Mouse (Mus musculus): Measurements from ENCODE around the gene Gpr142. TPM values are rescaled to one million over a fixed set of nuclear protein-coding genes. Genes with fewer than 3 reads are reported as not detected.

Gpr142 gene
- polyA plus RNA-seq, 2 experiments from 2014 or later, result not detected

DNA sequence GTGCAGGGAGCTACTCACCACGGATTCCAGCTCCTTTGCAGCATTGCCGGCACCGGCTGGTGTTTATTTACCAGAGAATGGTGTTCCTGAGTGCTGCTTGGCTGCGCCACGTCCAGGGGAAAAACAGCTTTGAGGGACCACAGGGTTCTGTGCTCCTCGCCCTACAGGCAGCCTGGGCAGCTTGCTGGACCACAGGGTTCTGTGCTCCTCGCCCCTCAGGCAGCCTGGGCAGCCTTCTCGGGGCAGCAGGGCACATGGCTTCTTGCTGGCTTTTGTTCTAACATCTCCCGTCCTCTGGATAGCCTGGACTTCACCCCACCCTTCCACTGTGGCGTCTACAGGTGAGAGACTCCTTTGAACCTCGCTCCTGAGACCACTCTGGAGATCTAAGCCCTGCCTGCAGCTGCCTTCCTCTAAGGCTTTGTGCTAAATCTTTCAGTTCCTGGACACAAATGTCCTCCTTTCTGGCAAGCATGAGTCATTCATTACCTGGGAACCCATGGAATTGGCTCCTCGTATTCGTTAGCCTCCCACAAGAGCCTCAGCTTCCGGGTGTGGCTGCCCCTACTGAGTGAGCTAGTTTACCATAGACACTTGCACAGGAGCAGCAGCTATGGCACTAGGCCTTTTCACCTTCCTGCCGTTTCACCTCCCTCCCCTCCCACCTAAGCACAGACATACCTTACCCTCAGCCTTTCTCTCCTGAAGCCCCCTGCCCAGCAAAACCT is 4.0 kb downstream of the Gpr142 start:
- ATAC-seq, result no peak

- no peak for ATAC-seq
Measured at GRCm38 (mm10) chr11:114803990-114804389, 5.3 kb downstream of the Gpr142 start.

DNA sequence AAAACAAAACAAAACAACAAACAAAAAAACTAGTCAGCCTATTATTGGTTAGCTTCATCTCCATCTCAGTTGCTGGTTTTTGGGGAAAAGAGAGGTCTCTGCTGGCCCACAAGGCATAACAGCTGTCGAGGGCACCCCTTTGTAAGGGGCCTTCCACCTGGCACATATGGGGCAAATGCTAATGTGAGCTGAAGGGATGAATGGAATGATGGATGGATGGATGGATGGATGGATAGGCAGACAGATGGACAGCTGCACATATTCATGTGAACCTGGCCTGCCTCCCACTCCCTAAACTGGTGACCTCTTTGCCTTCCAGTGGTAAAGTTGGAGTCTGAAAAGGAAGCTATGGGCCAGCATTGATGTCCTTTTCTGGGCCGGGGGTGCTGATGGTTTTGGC is 8.3 kb downstream of the Gpr142 start:
- ATAC-seq, result no peak

DNA sequence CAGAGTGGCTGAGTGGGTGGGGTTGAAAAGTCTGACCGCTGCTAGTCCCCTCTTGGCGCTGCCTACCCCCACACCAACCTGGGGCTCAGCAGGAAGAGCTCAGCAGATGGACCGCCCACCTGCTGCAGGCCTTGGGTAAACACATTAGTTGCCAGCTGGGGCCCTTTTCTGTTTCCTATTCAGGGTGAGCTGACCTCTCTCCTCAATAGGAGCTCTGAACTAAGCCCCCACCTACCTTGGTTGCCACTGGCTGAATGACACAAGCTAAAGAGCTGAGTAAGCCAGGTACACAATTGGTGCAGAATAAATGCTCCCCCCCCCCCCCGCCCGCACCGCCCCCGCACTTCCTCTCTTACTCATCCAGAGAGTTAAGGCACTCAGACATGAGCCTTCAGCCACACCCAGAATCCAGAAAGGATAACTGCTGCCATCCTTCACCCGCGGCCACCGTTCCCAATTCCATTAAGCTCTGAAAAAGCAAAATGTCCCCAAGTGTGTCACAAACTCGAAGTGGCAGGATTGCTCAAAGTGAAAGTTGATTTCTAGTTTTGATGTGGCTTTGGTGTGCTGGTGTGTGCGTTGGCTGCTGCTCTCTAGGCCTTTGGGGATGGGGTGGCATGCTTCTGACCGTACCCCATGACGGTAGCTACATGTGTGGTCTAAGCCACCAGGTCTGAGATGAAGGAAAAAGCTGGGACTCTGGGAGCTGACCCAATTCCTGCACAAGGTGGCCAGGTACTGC is 9.1 kb downstream of the Gpr142 start:
- ATAC-seq, result peak; percentile 90

DNA sequence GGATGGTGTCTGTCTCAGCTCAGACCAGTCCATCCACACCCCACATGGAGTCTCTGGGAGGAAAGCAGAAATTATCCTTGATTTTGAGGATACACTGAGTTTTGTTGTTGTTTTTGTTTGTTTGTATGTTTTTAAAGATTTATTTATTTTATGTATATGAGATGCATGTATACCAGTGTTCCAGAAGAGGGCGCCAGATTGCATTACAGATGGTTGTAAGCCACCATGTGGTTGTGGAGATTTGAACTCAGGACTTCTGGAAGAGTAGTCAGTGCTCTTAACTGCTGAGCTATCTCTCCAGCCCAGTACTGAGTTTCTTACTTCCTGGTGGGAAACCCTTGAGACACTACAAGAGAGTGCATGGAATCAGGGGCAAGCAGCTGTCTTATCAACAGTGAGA is 10.6 kb downstream of the Gpr142 start:
- no peak for ATAC-seq

DNA sequence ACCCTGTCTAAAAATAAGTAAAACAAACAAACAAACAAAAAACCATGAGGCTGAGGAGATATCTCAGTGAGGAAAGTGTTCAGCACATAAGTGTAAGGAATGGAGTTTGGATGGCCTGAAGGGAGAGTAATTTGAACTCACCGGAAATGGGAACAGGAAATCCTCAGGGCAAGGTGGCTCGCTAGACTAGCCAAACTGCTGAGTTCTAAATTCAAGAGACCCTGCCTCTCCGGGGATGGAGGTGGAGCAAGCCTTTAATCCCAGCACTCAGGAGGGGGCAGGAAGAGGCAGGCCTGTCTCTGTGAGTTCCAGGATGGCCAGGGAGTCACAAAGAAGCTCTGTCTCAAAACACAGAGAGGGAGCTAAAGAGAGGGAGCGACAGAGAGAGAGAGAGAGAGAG is 11.6 kb downstream of the Gpr142 start:
- ATAC-seq, result no peak

- ATAC-seq, result peak; percentile 42
Measured at GRCm38 (mm10) chr11:114812731-114813240, 14.1 kb downstream of the Gpr142 start.

GRCm38 (mm10) chr11:114814873-114815592 is 16.3 kb downstream of the Gpr142 start:
- ATAC-seq, result no peak

- ATAC-seq, result no peak
Measured at GRCm38 (mm10) chr11:114816934-114817333, 18.2 kb downstream of the Gpr142 start.

GRCm38 (mm10) chr11:114818185-114818584 is 19.5 kb downstream of the Gpr142 start:
- ATAC-seq, result no peak

DNA sequence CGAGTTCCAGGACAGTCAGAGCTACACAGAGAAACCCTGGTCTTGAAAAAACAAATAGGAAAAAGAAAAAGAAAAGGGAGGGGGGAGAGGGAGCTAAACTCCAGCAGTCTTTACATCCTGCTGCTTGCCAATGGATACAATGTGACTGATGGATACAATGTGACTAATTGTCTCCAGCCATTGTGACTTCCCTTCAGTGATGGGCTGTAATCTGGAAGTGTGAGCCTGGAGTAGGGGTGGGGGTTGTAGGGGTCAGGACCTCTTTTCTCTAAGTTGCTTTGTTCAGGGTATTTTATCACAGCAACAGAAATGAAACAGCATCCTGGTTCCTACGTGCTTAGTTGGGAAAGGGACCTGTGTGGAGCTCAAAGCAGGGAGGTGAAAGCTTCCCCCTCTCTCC is 20.4 kb downstream of the Gpr142 start:
- no peak for ATAC-seq

DNA sequence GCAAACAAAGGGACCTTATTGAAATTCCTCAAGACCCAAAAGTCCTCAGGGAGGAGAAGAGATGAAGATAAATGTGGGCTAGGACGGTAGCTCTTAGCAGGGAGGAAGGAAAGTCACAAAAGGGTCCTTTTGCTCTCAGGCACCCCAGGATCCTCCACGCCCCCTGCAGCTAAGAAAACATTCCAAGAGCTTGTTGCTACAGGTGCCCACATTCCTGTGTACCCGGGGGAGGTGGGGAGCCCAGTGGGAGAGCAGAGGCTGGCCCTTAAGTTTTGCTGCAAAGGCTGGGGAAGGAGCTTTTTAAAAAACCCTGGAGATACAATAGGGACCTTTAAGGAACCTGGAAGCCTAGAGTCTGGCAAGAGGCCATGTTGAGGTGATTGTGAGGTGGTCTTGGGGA is 21.7 kb downstream of the Gpr142 start:
- ATAC-seq, result no peak

DNA sequence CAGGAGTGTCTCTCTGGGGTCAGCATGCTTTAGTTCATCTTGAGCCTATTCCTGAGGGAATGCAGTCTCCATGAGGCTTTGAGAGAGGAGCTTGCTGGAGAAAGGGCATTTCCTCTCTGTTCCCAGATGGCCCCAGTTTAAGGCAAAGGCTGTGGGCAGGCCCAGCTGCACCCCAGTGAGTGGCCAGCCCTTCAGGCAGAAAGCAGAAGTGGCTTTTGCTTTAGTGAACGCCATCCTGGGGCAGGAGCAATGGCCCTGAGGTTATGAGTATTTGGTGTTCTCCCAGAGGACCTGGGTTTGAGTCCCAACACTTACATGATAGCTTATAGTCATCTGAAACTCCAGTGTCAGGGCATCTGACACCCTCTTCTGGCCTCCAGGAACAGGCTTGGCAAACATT is 22.6 kb downstream of the Gpr142 start:
- ATAC-seq, result no peak

GRCm38 (mm10) chr11:114822727-114823126 is 24.0 kb downstream of the Gpr142 start:
- ATAC-seq, result no peak

GRCm38 (mm10) chr11:114823199-114823725 is 24.5 kb downstream of the Gpr142 start:
- no peak for ATAC-seq

DNA sequence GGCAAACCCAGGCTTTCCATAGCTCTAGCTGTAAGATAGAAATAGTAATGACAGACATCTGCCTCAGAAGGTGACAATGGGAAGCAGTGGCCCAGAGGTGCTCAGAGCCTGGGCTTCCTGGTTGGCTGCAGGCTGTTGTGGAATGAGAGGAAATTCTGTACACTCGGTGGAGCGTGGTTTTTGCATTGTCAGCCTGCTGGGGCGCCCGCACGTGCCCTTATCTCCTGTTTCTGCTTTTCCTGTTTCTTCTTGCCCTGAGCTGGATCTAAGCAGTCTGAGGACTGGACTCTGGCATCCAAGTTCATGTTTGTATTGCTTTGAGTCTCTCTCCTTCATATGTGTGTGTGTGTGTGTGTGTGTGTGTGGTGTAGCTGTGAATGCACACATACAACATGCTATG is 28.0 kb downstream of the Gpr142 start:
- no peak for ATAC-seq

DNA sequence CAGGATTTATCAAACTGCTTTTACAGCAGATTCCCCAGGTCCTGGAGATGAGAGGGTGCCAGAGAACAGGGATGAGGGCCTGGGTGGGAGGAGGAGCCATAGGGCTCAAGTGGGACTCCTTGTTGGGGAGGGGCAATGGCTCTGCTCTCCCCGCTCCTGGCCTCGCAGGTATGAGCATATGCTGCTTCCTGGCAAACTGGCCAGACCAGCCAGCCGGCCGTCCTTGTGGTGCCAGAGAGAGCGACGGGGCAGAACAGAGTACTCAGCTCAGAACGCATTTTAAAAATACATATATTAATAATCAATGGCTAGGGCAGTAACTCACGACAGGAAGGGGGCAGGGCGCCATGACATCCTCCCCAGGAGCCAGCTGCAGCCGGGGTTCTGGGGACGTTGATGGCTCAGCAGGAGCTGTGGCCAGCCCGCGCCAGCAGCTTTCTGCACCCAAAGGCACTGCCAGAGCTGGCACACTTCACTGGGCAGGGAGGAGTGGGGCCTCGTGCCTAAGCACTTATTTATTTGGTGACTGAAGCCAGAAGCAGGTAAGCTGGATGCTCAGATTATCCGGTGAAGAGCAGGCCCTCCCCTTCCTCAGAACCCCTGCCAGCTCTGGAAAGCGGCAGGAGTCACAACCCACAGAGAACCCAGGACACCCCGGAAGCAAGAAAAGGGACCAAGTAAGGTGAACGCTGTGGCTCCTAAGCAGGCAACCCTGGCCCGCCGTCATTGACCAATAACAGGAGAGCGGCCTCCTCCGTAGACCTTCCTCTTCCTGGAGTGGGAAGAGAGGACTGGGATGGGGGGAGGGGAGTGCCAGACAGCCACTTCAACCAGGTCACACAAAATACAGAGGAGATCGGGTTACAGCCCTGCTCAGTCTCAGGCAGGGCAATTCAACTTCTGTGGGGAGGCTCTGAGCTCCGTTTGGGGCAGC is 31.0 kb downstream of the Gpr142 start:
- ATAC-seq, result no peak

DNA sequence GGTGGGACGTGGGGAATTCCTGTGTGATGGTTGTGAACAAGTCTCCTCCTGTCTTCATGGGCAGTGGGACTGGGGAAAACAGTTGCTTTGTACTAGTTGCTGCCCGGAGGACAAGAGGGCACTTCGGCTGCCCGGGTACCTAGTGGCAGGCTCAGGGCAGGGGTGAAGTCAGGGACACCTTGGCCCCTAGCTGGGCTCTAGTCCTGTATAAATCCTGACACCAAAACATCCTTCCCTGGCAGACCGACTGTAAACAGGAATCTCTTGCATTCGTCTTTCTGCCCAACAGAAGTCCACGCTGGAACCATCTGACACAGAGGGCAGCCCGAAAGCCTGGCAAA is 31.7 kb downstream of the Gpr142 start:
- ATAC-seq, result no peak

DNA sequence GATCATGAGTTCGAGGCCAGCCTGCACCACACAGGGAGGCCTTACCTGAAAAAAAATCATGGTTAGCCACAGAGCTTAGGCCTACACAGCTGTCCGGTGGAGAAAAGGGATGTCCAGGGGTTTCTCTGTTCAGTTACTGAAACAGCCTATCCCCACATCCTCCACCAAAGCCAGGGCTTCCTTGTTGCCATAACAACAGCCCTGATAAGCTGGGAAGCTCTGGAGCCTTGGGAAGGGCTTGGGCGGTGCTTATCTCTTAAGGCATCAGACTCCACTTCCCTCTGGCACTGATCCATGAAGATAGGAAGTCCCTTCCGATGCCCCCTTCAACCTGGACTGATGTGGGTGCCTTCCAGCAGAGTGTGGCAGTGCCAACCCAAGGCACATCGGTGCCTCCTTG is 34.4 kb downstream of the Gpr142 start:
- no peak for ATAC-seq

GRCm38 (mm10) chr11:114843818-114844463 is 45.2 kb downstream of the Gpr142 start:
- no peak for ATAC-seq

DNA sequence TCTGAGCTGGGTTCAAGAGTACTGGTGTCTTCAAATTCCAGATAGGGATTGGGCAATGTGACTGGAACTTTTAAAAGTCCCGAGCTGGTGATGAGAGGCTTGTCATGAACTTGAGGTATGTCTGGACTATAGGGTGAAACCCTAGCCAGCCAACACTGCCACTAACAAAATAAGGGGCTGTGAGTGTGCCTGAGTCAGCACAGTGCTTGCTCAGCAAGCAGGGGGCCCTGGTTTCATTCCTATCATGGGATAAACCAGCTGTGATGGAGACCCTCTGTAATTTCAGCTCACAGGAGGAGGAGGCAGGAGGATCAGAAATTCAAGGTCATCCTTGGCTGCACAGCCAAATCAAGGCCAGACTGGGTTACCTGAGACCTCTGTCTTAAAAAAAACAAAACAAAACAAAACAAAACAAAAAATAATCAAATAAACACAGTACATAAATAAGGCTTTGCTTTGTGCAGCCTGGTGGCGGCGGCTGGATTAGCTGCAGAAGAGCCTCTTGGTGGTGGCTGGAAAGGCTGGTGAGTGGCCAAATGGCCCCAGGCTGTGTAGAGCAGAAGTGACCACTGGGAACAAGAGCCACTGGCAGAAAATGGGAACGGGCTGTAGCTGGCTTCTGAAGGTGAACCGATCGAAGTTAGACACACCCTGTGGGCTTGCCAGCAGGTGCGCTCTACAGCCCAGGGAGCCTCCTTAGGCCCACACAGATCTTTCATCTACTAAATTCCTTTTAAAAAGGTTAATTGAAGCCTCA is 45.9 kb downstream of the Gpr142 start:
- no peak for ATAC-seq
